Mouse (Mus musculus) liver, postnatal 0 days (tissue): ENCODE measurements around the gene Ccdc82.

Experiments
- CTCF ChIP-seq: sonication (generic); IDR thresholded peaks from 2 replicates; pipeline ENCODE4 v1.5.1; 2016; ENCODE audit warnings: antibody characterized with exemption, low read depth
- EP300 ChIP-seq: IDR thresholded peaks from 2 replicates; pipeline ENCODE4 v1.6.1; 2016; ENCODE audit warnings: antibody characterized with exemption, low read depth, mild to moderate bottlenecking

- TF ChIP-seq CTCF (no peak), EP300 (no peak)
Measured at GRCm38 (mm10) chr9:13287482-13287881, 40.7 kb downstream of the Ccdc82 start.
